Mouse (Mus musculus) spleen, adult 2 months (tissue): ENCODE data around the gene Spocd1.

Source experiments
- CTCF ChIP-seq: fragments of 200-500 bp; IDR thresholded peaks from 2 replicates; pipeline ENCODE4 v1.5.1; 2011; ENCODE audit warnings: mild to moderate bottlenecking, inconsistent platforms; ENCODE audit not compliant: insufficient read depth, insufficient read length, insufficient replicate concordance; ENCODE audit errors: extremely low read depth
- POLR2A ChIP-seq: fragments of 200-500 bp; IDR thresholded peaks from 2 replicates; pipeline ENCODE4 v1.6.1; 2011; ENCODE audit warnings: low read depth, low read length, inconsistent platforms

- TF ChIP-seq POLR2A: no peak
- no peak for TF ChIP-seq CTCF
Observed at GRCm38 (mm10) chr4:129928949-129929348, at the start of gene Spocd1.
